Mouse (Mus musculus): ENCODE measurements at regions not wholly inside any gene's neighbourhood (a gene's known extent, or its start where the extent isn't known, plus 50 kb on each side); places are given as distances from the start of the nearest gene placed in this dataset.

DNA sequence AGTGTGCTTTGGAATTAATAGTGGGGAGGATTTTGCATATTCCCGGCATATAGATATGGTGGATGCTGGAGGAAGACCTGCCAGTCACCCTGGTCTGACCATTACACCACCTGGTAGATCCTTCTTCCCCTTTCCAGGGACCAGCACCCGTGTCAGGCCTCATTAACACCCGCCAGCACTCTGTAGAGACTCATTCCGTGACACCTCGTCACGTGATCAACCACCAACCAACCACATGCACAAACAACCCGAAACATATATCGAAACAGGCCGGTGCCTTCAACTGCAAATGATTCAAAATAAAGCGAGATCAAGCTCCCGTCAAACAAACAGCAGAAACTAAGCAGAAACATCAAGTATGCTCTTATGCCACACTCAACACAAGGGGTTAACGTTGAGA lies 74.6 kb upstream of the Ado start:
- Histone ChIP-seq H3K4me2 (ENCODE audit: low read depth) (no peak overlapping the region), H3K27ac (no peak overlapping the region), H3K9me3 (ENCODE audit: control insufficient read depth, low read length) (no peaks in the 10 kb centered on the region), H3K9ac (replicated peaks) (no peak overlapping the region), H3K36me3 (replicated peaks; ENCODE audit: control insufficient read depth, insufficient read depth, low read depth) (no peaks in the 10 kb centered on the region), H3K4me3 (ENCODE audit: insufficient read depth in 1 of 2, low read depth in 2 of 2, low read length in 2 of 2) (no peak overlapping the region), H3K27me3 (ENCODE audit: control insufficient read depth, insufficient read depth, low read length) (no peaks in the 10 kb centered on the region), H3K4me1 (replicated peaks; ENCODE audit: control insufficient read depth in 2 of 2, insufficient read depth in 2 of 2, low read length in 1 of 2) (no peaks in the 10 kb centered on the region)
- DNase-seq (ENCODE audit: low read depth in 3 of 3, low spot score in 3 of 3) (no peak), ATAC-seq (ENCODE audit: insufficient read depth) (no peak)
- 65% methylated on average over 12 of the region's 12 CpGs for WGBS (ENCODE audit: insufficient replicate concordance)
- TF ChIP-seq EP300 (IDR thresholded peaks at IDR 0.05; ENCODE audit: low read depth) (no peak), CTCF (IDR thresholded peaks at IDR 0.05; ENCODE audit: low read depth) (no peak)

- Histone ChIP-seq H3K9me3 (ENCODE audit: control insufficient read depth, low read length) (no peaks in the 10 kb centered on the region), H3K9ac (replicated peaks) (no peak overlapping the region), H3K36me3 (replicated peaks; ENCODE audit: control insufficient read depth, insufficient read depth, low read depth) (no peaks in the 10 kb centered on the region), H3K4me1 (replicated peaks; ENCODE audit: control insufficient read depth in 2 of 2, insufficient read depth in 2 of 2, low read length in 1 of 2) (no peaks in the 10 kb centered on the region), H3K4me2 (ENCODE audit: low read depth) (no peak overlapping the region), H3K27ac (no peak overlapping the region), H3K27me3 (ENCODE audit: control insufficient read depth, insufficient read depth, low read length) (no peaks in the 10 kb centered on the region), H3K4me3 (ENCODE audit: insufficient read depth in 1 of 2, low read depth in 2 of 2, low read length in 2 of 2) (no peak overlapping the region)
- ATAC-seq (ENCODE audit: insufficient read depth): no peak
- 49% methylated on average over 8 of the region's 8 CpGs for WGBS (ENCODE audit: insufficient replicate concordance)
- TF ChIP-seq EP300 (IDR thresholded peaks at IDR 0.05; ENCODE audit: low read depth) (no peak), CTCF (IDR thresholded peaks at IDR 0.05; ENCODE audit: low read depth) (no peak)
- no peak for DNase-seq (ENCODE audit: low read depth in 3 of 3, low spot score in 3 of 3)
Measured at GRCm38 (mm10) chr10:67620018-67620417, 71.3 kb upstream of the Ado start.

DNA sequence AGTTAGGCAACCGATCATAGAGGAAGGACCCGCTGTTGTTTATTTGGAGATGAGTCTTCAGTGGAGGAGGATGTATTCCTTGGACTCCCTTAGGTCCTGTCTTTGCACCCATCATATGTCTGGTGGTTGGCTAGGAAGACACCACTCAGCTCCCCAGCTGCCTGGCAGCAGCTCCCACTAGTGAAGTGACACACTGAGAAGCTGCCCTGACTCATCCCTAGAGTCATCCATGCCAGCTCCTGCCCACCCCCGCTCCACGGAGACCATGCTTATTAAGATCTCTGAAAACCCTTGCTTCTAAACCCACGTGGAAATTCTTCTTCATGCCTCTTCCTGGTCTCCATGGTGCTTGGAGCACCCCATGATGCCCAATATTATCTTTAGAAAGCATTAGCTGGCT lies 69.4 kb upstream of the Ado start:
- no peak overlapping the region for H3K9ac ChIP-seq (replicated peaks)
- ATAC-seq (ENCODE audit: insufficient read depth): no peak
- no peaks in the 10 kb centered on the region for H3K9me3 ChIP-seq (ENCODE audit: control insufficient read depth, low read length)
- no peaks in the 10 kb centered on the region for H3K36me3 ChIP-seq (replicated peaks; ENCODE audit: control insufficient read depth, insufficient read depth, low read depth)
- H3K27me3 ChIP-seq (ENCODE audit: control insufficient read depth, insufficient read depth, low read length): no peaks in the 10 kb centered on the region
- H3K27ac ChIP-seq: no peak overlapping the region
- no peak overlapping the region for H3K4me3 ChIP-seq (ENCODE audit: insufficient read depth in 1 of 2, low read depth in 2 of 2, low read length in 2 of 2)
- 71% methylated on average over 5 of the region's 5 CpGs for whole genome bisulfite sequencing (ENCODE audit: insufficient replicate concordance)
- no peak for DNase-seq (ENCODE audit: low read depth in 3 of 3, low spot score in 3 of 3)
- TF ChIP-seq CTCF (IDR thresholded peaks at IDR 0.05; ENCODE audit: low read depth) (no peak), EP300 (IDR thresholded peaks at IDR 0.05; ENCODE audit: low read depth) (no peak)
- no peaks in the 10 kb centered on the region for H3K4me1 ChIP-seq (replicated peaks; ENCODE audit: control insufficient read depth in 2 of 2, insufficient read depth in 2 of 2, low read length in 1 of 2)
- no peak overlapping the region for H3K4me2 ChIP-seq (ENCODE audit: low read depth)

- Histone ChIP-seq H3K27me3 (ENCODE audit: control insufficient read depth, insufficient read depth, low read length) (no peaks in the 10 kb centered on the region), H3K9ac (replicated peaks) (no peak overlapping the region), H3K4me2 (ENCODE audit: low read depth) (no peak overlapping the region), H3K27ac (no peak overlapping the region), H3K9me3 (ENCODE audit: control insufficient read depth, low read length) (no peaks in the 10 kb centered on the region), H3K36me3 (replicated peaks; ENCODE audit: control insufficient read depth, insufficient read depth, low read depth) (no peaks in the 10 kb centered on the region), H3K4me3 (ENCODE audit: insufficient read depth in 1 of 2, low read depth in 2 of 2, low read length in 2 of 2) (no peak overlapping the region), H3K4me1 (replicated peaks; ENCODE audit: control insufficient read depth in 2 of 2, insufficient read depth in 2 of 2, low read length in 1 of 2) (no peaks in the 10 kb centered on the region)
- WGBS (ENCODE audit: insufficient replicate concordance): 49% methylated on average over 3 of the region's 3 CpGs
- no peak for ATAC-seq (ENCODE audit: insufficient read depth)
- TF ChIP-seq EP300 (IDR thresholded peaks at IDR 0.05; ENCODE audit: low read depth) (no peak), CTCF (IDR thresholded peaks at IDR 0.05; ENCODE audit: low read depth) (no peak)
- DNase-seq (ENCODE audit: low read depth in 3 of 3, low spot score in 3 of 3): no peak
Measured at GRCm38 (mm10) chr10:67615016-67615415, 66.3 kb upstream of the Ado start.

DNA sequence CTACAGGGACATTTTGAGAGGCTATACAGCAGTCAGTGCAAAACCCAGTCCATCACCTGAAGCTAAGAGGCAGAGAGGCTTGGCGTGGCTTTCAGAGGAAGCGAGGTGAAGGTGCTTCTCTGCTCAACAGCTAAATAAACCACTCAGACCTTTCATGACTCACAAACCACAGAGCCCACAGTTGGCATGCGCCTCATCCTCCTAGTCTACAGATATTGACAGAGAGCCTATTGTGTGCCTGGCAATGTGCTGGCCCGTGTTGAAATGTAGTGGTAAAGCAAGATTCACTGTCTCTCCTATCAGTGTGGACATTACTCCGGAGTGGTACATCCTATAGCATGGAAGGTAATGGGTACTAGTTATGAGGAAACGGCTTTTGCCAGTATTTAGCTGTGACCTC lies 61.9 kb upstream of the Ado start:
- no peaks in the 10 kb centered on the region for H3K36me3 ChIP-seq (replicated peaks; ENCODE audit: control insufficient read depth, insufficient read depth, low read depth)
- H3K4me3 ChIP-seq (ENCODE audit: insufficient read depth in 1 of 2, low read depth in 2 of 2, low read length in 2 of 2): no peak overlapping the region
- WGBS (ENCODE audit: insufficient replicate concordance): 35% methylated on average over 6 of the region's 6 CpGs
- H3K27me3 ChIP-seq (ENCODE audit: control insufficient read depth, insufficient read depth, low read length): no peaks in the 10 kb centered on the region
- H3K4me2 ChIP-seq (ENCODE audit: low read depth): no peak overlapping the region
- TF ChIP-seq CTCF (IDR thresholded peaks at IDR 0.05; ENCODE audit: low read depth) (no peak), EP300 (IDR thresholded peaks at IDR 0.05; ENCODE audit: low read depth) (no peak)
- DNase-seq (ENCODE audit: low read depth in 3 of 3, low spot score in 3 of 3) (no peak), ATAC-seq (ENCODE audit: insufficient read depth) (no peak)
- no peak overlapping the region for H3K9ac ChIP-seq (replicated peaks)
- no peak overlapping the region for H3K27ac ChIP-seq
- H3K4me1 ChIP-seq (replicated peaks; ENCODE audit: control insufficient read depth in 2 of 2, insufficient read depth in 2 of 2, low read length in 1 of 2): 0 out of 4 replicates have a peak, but pooled peaks cover 0 to 2% of the 10 kb centered on the region in 2 experiments
- no peaks in the 10 kb centered on the region for H3K9me3 ChIP-seq (ENCODE audit: control insufficient read depth, low read length)

All from liver, embryonic 14.5 days (tissue).